Mouse (Mus musculus): ENCODE measurements around the gene Ninj2. TPM values are rescaled to one million over a fixed set of nuclear protein-coding genes. Genes with fewer than 3 reads are reported as not detected.
"Not testable (repeated sequence)": the region's sequence is repeated elsewhere in the genome, so short reads cannot be mapped to it uniquely, and the experiment has no call there.

The Ninj2 gene
- total RNA-seq, 1 experiment = 1.2 TPM

DNA sequence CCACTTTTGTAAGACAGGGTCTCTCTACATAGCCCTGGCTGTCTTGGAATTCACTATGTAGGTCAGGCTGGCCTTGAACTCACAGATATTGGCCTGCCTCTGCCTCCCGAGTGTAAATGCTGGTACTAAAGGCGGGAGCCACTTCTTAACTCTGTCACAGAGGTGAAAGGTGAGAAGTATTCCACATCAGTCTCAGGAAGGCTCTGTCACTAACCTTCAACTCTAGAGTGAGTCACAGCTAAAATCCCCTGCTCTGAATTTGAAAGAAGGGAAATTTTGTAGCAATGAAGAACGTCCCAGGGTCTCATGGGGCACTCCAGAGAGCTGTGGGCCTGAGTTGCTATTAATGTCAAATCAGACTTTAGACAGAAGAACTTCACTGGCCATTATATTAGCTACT is 7.3 kb upstream of the Ninj2 start:
- H3K4me1 ChIP-seq (ENCODE audit: control insufficient read depth in 2 of 2, insufficient read depth in 2 of 2, low read length in 2 of 2, poor library complexity in 1 of 2) = peaks cover 0 to 10% of the 10 kb centered on the region in 2 experiments; a peak in 3 of 4 replicates
- no peak overlapping the region for H3K4me3 ChIP-seq (ENCODE audit: insufficient read depth in 1 of 2, low read depth in 1 of 2, low read length in 2 of 2, poor library complexity in 1 of 2, severe bottlenecking in 1 of 2)
- no peaks in the 10 kb centered on the region for H3K9me3 ChIP-seq (ENCODE audit: control insufficient read depth, insufficient read depth, low read depth, low read length)
- in situ Hi-C loops (cut with MboI; ENCODE audit: low sequenced_read_pairs in 2 of 2, unreplicated experiment in 2 of 2) = no loop called here
- no peaks in the 10 kb centered on the region for H3K36me3 ChIP-seq (ENCODE audit: control insufficient read depth, insufficient read depth, low read length, poor library complexity, severe bottlenecking)
- TF ChIP-seq ZNF384 (IDR thresholded peaks at IDR 0.05; ENCODE audit: low read depth, low read length) (no peak), CHD2 (IDR thresholded peaks at IDR 0.05; ENCODE audit: low read depth, low read length) (no peak), MAFK (IDR thresholded peaks at IDR 0.05; ENCODE audit: insufficient read depth, low read depth, low read length) (no peak), ZC3H11A (IDR thresholded peaks at IDR 0.05; ENCODE audit: borderline replicate concordance, low read depth, low read length) (no peak), HCFC1 (IDR thresholded peaks at IDR 0.05; ENCODE audit: borderline replicate concordance, insufficient read depth, low read length) (no peak)
- H3K9ac ChIP-seq (ENCODE audit: insufficient read depth, low read depth, low read length, poor library complexity, severe bottlenecking) = no peak overlapping the region
- DNase-seq (ENCODE audit: low read depth, low spot score) = no peak
- H3K27ac ChIP-seq (ENCODE audit: insufficient read depth, low read depth, low read length, poor library complexity, severe bottlenecking) = no peak overlapping the region

DNA sequence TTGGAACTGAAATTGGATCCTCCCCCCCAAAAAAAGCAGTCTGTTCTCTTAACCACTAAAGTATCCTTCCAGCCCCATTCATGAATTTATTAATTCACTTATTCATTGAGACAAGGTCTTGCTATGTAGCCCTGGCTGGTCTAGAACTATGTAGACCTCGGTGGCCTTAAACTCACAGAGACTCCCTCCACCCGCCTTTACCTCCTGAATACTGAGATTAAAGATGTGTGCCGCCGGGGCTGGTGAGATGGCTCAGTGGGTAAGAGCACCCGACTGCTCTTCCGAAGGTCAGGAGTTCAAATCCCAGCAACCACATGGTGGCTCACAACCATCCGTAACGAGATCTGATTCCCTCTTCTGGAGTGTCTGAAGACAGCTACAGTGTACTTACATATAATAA is 6.1 kb upstream of the Ninj2 start:
- not testable (repeated sequence) for H3K4me1 ChIP-seq (ENCODE audit: control insufficient read depth in 2 of 2, insufficient read depth in 2 of 2, low read length in 2 of 2, poor library complexity in 1 of 2)

DNA sequence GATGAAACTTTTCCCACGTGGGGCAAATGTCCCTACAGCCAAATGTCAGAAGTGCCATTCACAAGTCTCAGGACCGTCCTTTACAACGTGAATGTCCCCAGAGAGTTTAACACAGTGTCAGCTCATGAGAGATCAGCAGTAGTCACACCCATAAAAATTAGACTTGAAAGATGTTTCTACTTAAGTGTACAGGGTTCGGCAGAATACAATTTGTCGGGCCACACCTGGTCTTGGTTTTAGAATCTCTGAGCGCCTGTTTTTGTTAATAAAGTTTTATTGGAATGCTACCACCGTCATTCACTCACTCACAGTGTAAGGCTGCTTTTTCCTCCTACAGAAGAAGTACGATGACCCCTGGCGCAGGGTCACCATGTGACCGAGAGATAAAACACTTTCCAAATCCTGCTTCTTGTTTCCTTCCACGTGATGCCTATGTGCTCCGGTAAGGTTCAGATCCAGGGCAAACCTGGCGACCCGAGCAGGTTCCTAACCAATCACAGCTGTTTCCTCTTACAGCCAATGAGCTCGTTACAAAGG is 2.4 kb upstream of the Ninj2 start:
- in situ Hi-C loops (cut with MboI; ENCODE audit: low sequenced_read_pairs in 2 of 2, unreplicated experiment in 2 of 2) = no loop called here
- H3K4me1 ChIP-seq (ENCODE audit: control insufficient read depth in 2 of 2, insufficient read depth in 2 of 2, low read length in 2 of 2, poor library complexity in 1 of 2) = peaks cover 3 to 6% of the 10 kb centered on the region in 2 experiments; a peak in 2 of 4 replicates
- H3K9ac ChIP-seq (ENCODE audit: insufficient read depth, low read depth, low read length, poor library complexity, severe bottlenecking) = no peak overlapping the region; the same call in 1 of the 2 replicates
- H3K9me3 ChIP-seq (ENCODE audit: control insufficient read depth, insufficient read depth, low read depth, low read length) = no peaks in the 10 kb centered on the region
- no peak overlapping the region for H3K4me3 ChIP-seq (ENCODE audit: insufficient read depth in 1 of 2, low read depth in 1 of 2, low read length in 2 of 2, poor library complexity in 1 of 2, severe bottlenecking in 1 of 2)
- no peaks in the 10 kb centered on the region for H3K36me3 ChIP-seq (ENCODE audit: control insufficient read depth, insufficient read depth, low read length, poor library complexity, severe bottlenecking)
- no peak overlapping the region for H3K27ac ChIP-seq (ENCODE audit: insufficient read depth, low read depth, low read length, poor library complexity, severe bottlenecking)
- no peak for DNase-seq (ENCODE audit: low read depth, low spot score)
- TF ChIP-seq ZC3H11A (IDR thresholded peaks at IDR 0.05; ENCODE audit: borderline replicate concordance, low read depth, low read length) (no peak), ZNF384 (IDR thresholded peaks at IDR 0.05; ENCODE audit: low read depth, low read length) (no peak)

More for the DNA sequence above, 6.1 kb upstream of the Ninj2 start:
- H3K36me3 ChIP-seq (ENCODE audit: control insufficient read depth, insufficient read depth, low read length, poor library complexity, severe bottlenecking); H3K27ac ChIP-seq (ENCODE audit: insufficient read depth, low read depth, low read length, poor library complexity, severe bottlenecking); H3K9ac ChIP-seq (ENCODE audit: insufficient read depth, low read depth, low read length, poor library complexity, severe bottlenecking); DNase-seq (ENCODE audit: low read depth, low spot score); in situ Hi-C loops (cut with MboI; ENCODE audit: low sequenced_read_pairs in 2 of 2, unreplicated experiment in 2 of 2); H3K9me3 ChIP-seq (ENCODE audit: control insufficient read depth, insufficient read depth, low read depth, low read length): not testable (repeated sequence)
- peak overlapping the region in 1 of 2 experiments; percentile 15; a peak in 1 of 4 replicates for H3K4me3 ChIP-seq (ENCODE audit: insufficient read depth in 1 of 2, low read depth in 1 of 2, low read length in 2 of 2, poor library complexity in 1 of 2, severe bottlenecking in 1 of 2)

DNA sequence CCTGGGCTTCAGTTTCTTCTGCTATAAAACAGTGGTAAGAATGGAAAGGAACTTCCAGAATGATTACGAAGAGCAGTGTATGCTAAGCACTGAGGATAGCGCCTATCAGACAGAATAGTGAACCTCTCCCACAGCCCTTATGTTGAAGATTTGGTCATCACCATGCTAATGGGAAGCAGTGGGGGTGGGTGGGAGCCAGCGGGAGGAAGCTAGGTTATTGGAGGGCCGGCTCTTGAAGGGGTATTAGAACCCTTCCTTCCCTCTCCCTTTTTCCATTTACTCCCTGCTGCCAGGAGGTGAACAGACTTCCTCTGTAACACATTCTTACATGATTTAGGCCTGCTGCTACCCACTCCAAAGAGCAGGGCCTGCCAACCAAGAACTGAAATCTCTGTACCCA is 1.2 kb upstream of the Ninj2 start:
- DNase-seq (ENCODE audit: low read depth, low spot score) = no peak
- peaks cover 3 to 6% of the 10 kb centered on the region in 2 experiments; a peak in 2 of 4 replicates for H3K4me1 ChIP-seq (ENCODE audit: control insufficient read depth in 2 of 2, insufficient read depth in 2 of 2, low read length in 2 of 2, poor library complexity in 1 of 2)

DNA sequence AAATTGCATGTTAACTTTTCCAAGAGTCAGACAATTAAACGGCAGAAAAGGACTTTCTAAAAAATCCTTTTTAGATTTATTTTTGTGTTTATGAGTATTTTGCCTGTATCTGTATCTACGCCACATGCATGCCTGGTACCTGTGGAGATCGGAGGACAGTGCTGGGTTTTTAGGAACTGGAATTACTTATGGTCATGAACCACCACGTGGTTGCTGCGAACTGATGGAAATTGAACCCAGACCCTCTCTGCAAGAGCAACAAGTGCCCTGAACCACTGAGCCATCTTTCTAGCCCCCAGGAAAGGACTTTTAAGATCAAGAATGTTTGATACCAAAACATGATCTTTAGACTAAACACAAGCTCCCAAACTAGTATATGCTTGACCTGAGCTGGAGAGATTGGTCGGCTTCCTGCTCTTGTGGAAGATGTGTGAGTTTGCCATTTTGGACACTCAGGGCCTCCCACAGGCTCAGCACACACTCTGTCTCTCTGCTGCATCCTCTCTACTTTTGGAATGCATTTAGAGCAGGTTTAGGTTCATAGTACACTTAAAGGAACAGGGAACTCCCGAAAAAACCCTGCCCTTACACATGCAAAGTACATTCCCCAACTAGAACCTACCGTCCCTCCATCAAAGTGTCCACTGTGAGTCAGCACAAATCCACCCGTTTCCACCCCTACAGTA is 1.1 kb downstream of the Ninj2 start:
- Histone ChIP-seq H3K36me3 (ENCODE audit: control insufficient read depth, insufficient read depth, low read length, poor library complexity, severe bottlenecking) (no peaks in the 10 kb centered on the region), H3K9ac (ENCODE audit: insufficient read depth, low read depth, low read length, poor library complexity, severe bottlenecking) (no peak overlapping the region), H3K4me3 (ENCODE audit: insufficient read depth in 1 of 2, low read depth in 1 of 2, low read length in 2 of 2, poor library complexity in 1 of 2, severe bottlenecking in 1 of 2) (no peak overlapping the region), H3K27ac (ENCODE audit: insufficient read depth, low read depth, low read length, poor library complexity, severe bottlenecking) (no peak overlapping the region), H3K4me1 (ENCODE audit: control insufficient read depth in 2 of 2, insufficient read depth in 2 of 2, low read length in 2 of 2, poor library complexity in 1 of 2) (peaks cover 3 to 8% of the 10 kb centered on the region in 2 experiments; a peak in 2 of 4 replicates), H3K9me3 (ENCODE audit: control insufficient read depth, insufficient read depth, low read depth, low read length) (no peaks in the 10 kb centered on the region)
- in situ Hi-C loops (cut with MboI; ENCODE audit: low sequenced_read_pairs in 2 of 2, unreplicated experiment in 2 of 2) = no loop called here
- no peak for DNase-seq (ENCODE audit: low read depth, low spot score)
- TF ChIP-seq HCFC1 (IDR thresholded peaks at IDR 0.05; ENCODE audit: borderline replicate concordance, insufficient read depth, low read length) (no peak), MAFK (IDR thresholded peaks at IDR 0.05; ENCODE audit: insufficient read depth, low read depth, low read length) (peak; percentile 28; the same call in 1 of the 2 replicates)

More for the DNA sequence above, 1.2 kb upstream of the Ninj2 start:
- Histone ChIP-seq H3K4me3 (ENCODE audit: insufficient read depth in 1 of 2, low read depth in 1 of 2, low read length in 2 of 2, poor library complexity in 1 of 2, severe bottlenecking in 1 of 2) (no peak overlapping the region), H3K9ac (ENCODE audit: insufficient read depth, low read depth, low read length, poor library complexity, severe bottlenecking) (no peak overlapping the region), H3K36me3 (ENCODE audit: control insufficient read depth, insufficient read depth, low read length, poor library complexity, severe bottlenecking) (no peaks in the 10 kb centered on the region), H3K9me3 (ENCODE audit: control insufficient read depth, insufficient read depth, low read depth, low read length) (no peaks in the 10 kb centered on the region), H3K27ac (ENCODE audit: insufficient read depth, low read depth, low read length, poor library complexity, severe bottlenecking) (no peak overlapping the region)
- no peak for TF ChIP-seq ZC3H11A (IDR thresholded peaks at IDR 0.05; ENCODE audit: borderline replicate concordance, low read depth, low read length)
- no peak for TF ChIP-seq CHD2 (IDR thresholded peaks at IDR 0.05; ENCODE audit: low read depth, low read length)
- no peak for TF ChIP-seq ZNF384 (IDR thresholded peaks at IDR 0.05; ENCODE audit: low read depth, low read length)
- no peak for TF ChIP-seq HCFC1 (IDR thresholded peaks at IDR 0.05; ENCODE audit: borderline replicate concordance, insufficient read depth, low read length)
- no peak for TF ChIP-seq MAFK (IDR thresholded peaks at IDR 0.05; ENCODE audit: insufficient read depth, low read depth, low read length)
- in situ Hi-C loops (cut with MboI; ENCODE audit: low sequenced_read_pairs in 2 of 2, unreplicated experiment in 2 of 2) = no loop called here

All from ES-E14 (cell line).